Mouse (Mus musculus): ENCODE data around the gene Dnah11.

DNA sequence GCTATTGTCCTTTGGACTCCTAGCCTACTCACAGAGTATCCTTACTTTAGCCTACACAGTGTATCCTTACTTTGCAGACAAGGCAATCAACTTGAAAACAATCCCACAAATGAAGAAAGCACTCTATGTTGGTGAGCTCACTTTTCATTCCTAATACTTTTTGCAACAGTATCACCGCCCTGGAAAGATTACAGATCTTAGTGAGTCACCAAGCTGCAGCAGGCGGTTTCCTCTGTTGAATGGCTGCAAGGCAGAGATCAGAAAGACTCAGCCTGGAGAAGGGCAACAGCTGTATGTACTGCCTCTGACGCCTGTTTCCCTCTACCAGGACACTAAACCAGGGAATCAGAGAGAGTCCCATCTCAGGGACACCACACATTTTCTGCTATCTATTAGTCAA, 218.5 kb downstream of the Dnah11 start:
- no peak for TF ChIP-seq CHD1 (IDR thresholded peaks at IDR 0.05; ENCODE audit: low read depth, low read length)
- TF ChIP-seq MAX (IDR thresholded peaks at IDR 0.05; ENCODE audit: low read length): no peak
- TF ChIP-seq GATA1 (IDR thresholded peaks at IDR 0.05; ENCODE audit: low read depth, low read length): peak; percentile 50; the same call in 1 of the 2 replicates
- no peak for TF ChIP-seq ELF1 (IDR thresholded peaks at IDR 0.05; ENCODE audit: low read depth, low read length)
- no peak for TF ChIP-seq CTCF (IDR thresholded peaks at IDR 0.05 in 2 of 3, conservative IDR thresholded peaks at IDR 0.05 in 1 of 3; ENCODE audit: control insufficient read depth in 1 of 3, insufficient read depth in 1 of 3, low read depth in 2 of 3, low read length in 3 of 3, poor library complexity in 1 of 3, severe bottlenecking in 1 of 3)
